Mouse (Mus musculus) heart, adult 2 months (tissue): ENCODE results near the gene Pnpla5.

Experiments used
- CTCF ChIP-seq: fragments of 200-600 bp; IDR thresholded peaks from 2 replicates; pipeline ENCODE4 v1.8.1; 2022; ENCODE audit warnings: antibody characterized with exemption, mild to moderate bottlenecking, moderate library complexity
- EP300 ChIP-seq: fragments of 200-500 bp; IDR thresholded peaks from 2 replicates; pipeline ENCODE4 v1.6.1; 2011; ENCODE audit warnings: low read depth, low read length, control low read depth; ENCODE audit not compliant: insufficient read depth
- POLR2A ChIP-seq: fragments of 200-500 bp; IDR thresholded peaks from 2 replicates; pipeline ENCODE4 v1.6.1; 2011; ENCODE audit warnings: mild to moderate bottlenecking, low read depth, low read length, control low read depth; ENCODE audit not compliant: insufficient read depth

GRCm38 (mm10) chr15:84115727-84116126, 7.2 kb downstream of the Pnpla5 start:
- no peak for TF ChIP-seq POLR2A
- TF ChIP-seq CTCF = peak; percentile 62
- no peak for TF ChIP-seq EP300
